Mouse (Mus musculus) myocyte (in vitro differentiated cells): ENCODE measurements at regions not wholly inside any gene's neighbourhood (a gene's known extent, or its start where the extent isn't known, plus 50 kb on each side); places are given as distances from the start of the nearest gene placed in this dataset.

Experiments
- H3K27me3 ChIP-seq: one replicate; pipeline ENCODE4 v1.6.1; 2011; ENCODE audit not compliant: control insufficient read depth, insufficient read depth, insufficient read length
- H3K36me3 ChIP-seq: one replicate; pipeline ENCODE4 v1.6.1; 2011; ENCODE audit not compliant: control insufficient read depth, insufficient read depth
- H3K4me2 ChIP-seq: one replicate; pipeline ENCODE4 v1.6.1; 2011; ENCODE audit warnings: low read depth, control low read depth
- H3K4me3 ChIP-seq: one replicate; pipeline ENCODE4 v1.5.1; 2011; ENCODE audit warnings: mild to moderate bottlenecking, control low read depth, moderate library complexity
- H3K79me2 ChIP-seq: one replicate; pipeline ENCODE4 v1.6.1; 2011; ENCODE audit not compliant: control insufficient read depth, insufficient read depth
- H3ac ChIP-seq: one replicate; pipeline ENCODE4 v1.6.1; 2011; ENCODE audit not compliant: control insufficient read depth, insufficient read length
- CEBPB ChIP-seq: IDR thresholded peaks from 2 replicates; pipeline ENCODE4 v1.6.1; 2011; ENCODE audit warnings: mild to moderate bottlenecking, moderate library complexity; ENCODE audit not compliant: poor library complexity, insufficient read depth, severe bottlenecking
- E2F4 ChIP-seq: IDR thresholded peaks from one replicate; pipeline ENCODE4 v1.6.1; 2011; ENCODE audit warnings: mild to moderate bottlenecking, control low read depth, moderate library complexity; ENCODE audit not compliant: insufficient read depth
- MAX ChIP-seq: IDR thresholded peaks from one replicate; pipeline ENCODE4 v1.6.1; 2011; ENCODE audit warnings: low read depth, mild to moderate bottlenecking, control low read depth
- MYOD1 ChIP-seq, 3 experiments: IDR thresholded peaks; one replicate each; pipeline ENCODE4 v1.6.1; 2011; ENCODE audit warnings: control low read depth in 2 of 3, low read depth in 2 of 3, mild to moderate bottlenecking in 2 of 3, moderate library complexity in 1 of 3; ENCODE audit not compliant: insufficient read length in 2 of 3, control insufficient read depth in 1 of 3
- MYOG ChIP-seq, 3 experiments: IDR thresholded peaks; one replicate each; pipeline ENCODE4 v1.6.1; 2011; ENCODE audit warnings: control low read depth in 2 of 3, low read depth in 2 of 3, mild to moderate bottlenecking in 2 of 3; ENCODE audit not compliant: insufficient read length in 2 of 3, control insufficient read depth in 1 of 3, insufficient read depth in 1 of 3
- POLR2A ChIP-seq: IDR thresholded peaks from one replicate; pipeline ENCODE4 v1.6.1; 2011; ENCODE audit warnings: low read depth, mild to moderate bottlenecking, control low read depth, moderate library complexity; ENCODE audit not compliant: insufficient read length
- POLR2AphosphoS2 ChIP-seq: IDR thresholded peaks from one replicate; pipeline ENCODE4 v1.6.1; 2011; ENCODE audit warnings: low read depth, control low read depth; ENCODE audit not compliant: insufficient read length
- REST ChIP-seq: IDR thresholded peaks from one replicate; pipeline ENCODE4 v1.6.1; 2011; ENCODE audit warnings: mild to moderate bottlenecking, control low read depth, moderate library complexity; ENCODE audit not compliant: insufficient read depth, insufficient read length
- SRF ChIP-seq: IDR thresholded peaks from one replicate; pipeline ENCODE4 v1.6.1; 2011; ENCODE audit warnings: low read depth; ENCODE audit not compliant: control insufficient read depth, insufficient read length
- TCF12 ChIP-seq: IDR thresholded peaks from one replicate; pipeline ENCODE4 v1.6.1; 2011; ENCODE audit warnings: mild to moderate bottlenecking, control low read depth; ENCODE audit not compliant: poor library complexity, insufficient read depth, severe bottlenecking
- TCF3 ChIP-seq: IDR thresholded peaks from one replicate; pipeline ENCODE4 v1.6.1; 2011; ENCODE audit warnings: low read depth, control low read depth; ENCODE audit not compliant: insufficient read length
- USF1 ChIP-seq: IDR thresholded peaks from one replicate; pipeline ENCODE4 v1.6.1; 2011; ENCODE audit warnings: low read depth, mild to moderate bottlenecking, control low read depth, moderate library complexity

DNA sequence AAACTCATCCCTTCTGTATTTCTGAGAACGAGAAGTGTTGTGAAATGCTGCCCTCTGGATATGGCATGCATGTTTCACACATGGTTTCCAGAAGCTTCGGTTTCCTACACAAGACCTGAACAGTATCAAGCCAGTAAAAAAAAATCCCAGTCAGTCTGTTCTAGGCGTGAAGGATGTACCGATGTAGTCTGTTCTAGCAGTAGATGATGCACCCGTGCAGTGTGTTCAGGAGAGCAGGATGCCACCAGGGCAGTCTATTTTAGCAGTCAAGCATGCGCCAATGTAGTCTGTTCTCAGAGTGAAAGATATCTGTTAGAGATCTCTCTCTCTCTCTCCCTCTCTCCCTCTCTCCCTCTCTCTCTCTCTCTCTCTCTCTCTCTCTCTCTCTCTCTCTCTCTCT, 162.0 kb downstream of the 4930544G11Rik start:
- Histone ChIP-seq H3ac (no peak overlapping the region), H3K36me3 (no peaks in the 10 kb centered on the region), H3K4me3 (no peak overlapping the region), H3K4me2 (no peak overlapping the region), H3K27me3 (no peaks in the 10 kb centered on the region), H3K79me2 (no peaks in the 10 kb centered on the region)
- no peak for TF ChIP-seq TCF3
- TF ChIP-seq POLR2AphosphoS2 = no peak
- no peak for TF ChIP-seq MAX
- TF ChIP-seq USF1 = no peak
- TF ChIP-seq POLR2A = no peak
- TF ChIP-seq MYOD1 (IDR thresholded peaks at IDR 0.05; ENCODE audit: control insufficient read depth in 1 of 3, insufficient read length in 2 of 3, low read depth in 2 of 3) = no peak
- TF ChIP-seq SRF = no peak
- TF ChIP-seq CEBPB = no peak
- no peak for TF ChIP-seq REST
- no peak for TF ChIP-seq MYOG (IDR thresholded peaks at IDR 0.05; ENCODE audit: control insufficient read depth in 1 of 3, insufficient read depth in 1 of 3, insufficient read length in 2 of 3, low read depth in 2 of 3)
- no peak for TF ChIP-seq TCF12
- TF ChIP-seq E2F4 = no peak

DNA sequence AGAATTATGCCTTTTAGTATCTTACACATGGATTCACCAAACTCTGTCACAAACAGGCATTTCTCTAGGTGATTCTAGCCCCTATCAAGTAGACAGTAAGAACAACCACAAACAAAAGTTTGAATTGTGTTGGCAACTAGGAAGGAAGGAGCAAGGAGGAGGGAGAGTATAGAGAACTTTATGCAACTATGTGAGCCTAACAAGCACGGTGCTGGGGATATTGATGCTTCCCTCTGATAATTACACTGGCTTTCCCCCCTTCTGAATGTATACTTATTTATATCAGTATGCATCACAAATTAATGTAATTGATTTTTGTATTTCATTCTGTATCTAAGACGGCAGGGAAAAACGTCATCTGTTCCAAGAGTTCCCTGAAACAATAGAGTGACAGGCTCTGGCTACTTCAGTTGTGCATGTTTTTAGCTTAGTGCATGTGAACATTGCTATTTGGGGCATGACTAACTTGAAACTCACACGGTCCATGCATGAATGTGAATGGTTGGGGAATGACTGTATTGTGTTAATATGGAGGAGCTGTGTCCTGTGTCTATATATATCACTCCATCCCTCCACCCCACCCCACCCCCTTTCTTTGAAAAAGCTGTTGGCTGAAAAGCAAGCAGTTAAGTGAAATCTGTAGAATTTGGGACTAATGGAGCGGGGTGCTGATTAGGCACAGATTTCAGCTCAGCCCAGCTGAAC, 169.2 kb downstream of the 4930544G11Rik start:
- H3K36me3 ChIP-seq = no peaks in the 10 kb centered on the region
- no peak overlapping the region for H3ac ChIP-seq
- H3K4me3 ChIP-seq = no peak overlapping the region
- H3K79me2 ChIP-seq = no peaks in the 10 kb centered on the region
- no peaks in the 10 kb centered on the region for H3K27me3 ChIP-seq
- no peak for TF ChIP-seq MYOD1 (IDR thresholded peaks at IDR 0.05; ENCODE audit: control insufficient read depth in 1 of 3, insufficient read length in 2 of 3, low read depth in 2 of 3)
- TF ChIP-seq MYOG (IDR thresholded peaks at IDR 0.05; ENCODE audit: control insufficient read depth in 1 of 3, insufficient read depth in 1 of 3, insufficient read length in 2 of 3, low read depth in 2 of 3) = no peak
- TF ChIP-seq TCF12 = no peak
- TF ChIP-seq MAX = no peak
- TF ChIP-seq SRF = no peak
- TF ChIP-seq REST = no peak
- TF ChIP-seq POLR2A = no peak
- no peak for TF ChIP-seq E2F4
- TF ChIP-seq CEBPB = no peak
- no peak for TF ChIP-seq USF1
- no peak for TF ChIP-seq TCF3
- no peak for TF ChIP-seq POLR2AphosphoS2
- no peak overlapping the region for H3K4me2 ChIP-seq

GRCm38 (mm10) chr6:66124292-66124691, 171.9 kb downstream of the 4930544G11Rik start:
- TF ChIP-seq USF1 (no peak), MYOG (IDR thresholded peaks at IDR 0.05; ENCODE audit: control insufficient read depth in 1 of 3, insufficient read depth in 1 of 3, insufficient read length in 2 of 3, low read depth in 2 of 3) (no peak), TCF3 (no peak), E2F4 (no peak), MYOD1 (IDR thresholded peaks at IDR 0.05; ENCODE audit: control insufficient read depth in 1 of 3, insufficient read length in 2 of 3, low read depth in 2 of 3) (no peak), SRF (no peak), REST (no peak), CEBPB (no peak), POLR2AphosphoS2 (no peak), TCF12 (no peak), POLR2A (no peak), MAX (no peak)
- H3ac ChIP-seq = no peak overlapping the region
- H3K27me3 ChIP-seq = no peaks in the 10 kb centered on the region

GRCm38 (mm10) chr6:66151786-66152185, 199.4 kb downstream of the 4930544G11Rik start:
- H3K4me3 ChIP-seq = no peak overlapping the region
- no peak overlapping the region for H3K4me2 ChIP-seq
- H3ac ChIP-seq = no peak overlapping the region
- H3K27me3 ChIP-seq = no peaks in the 10 kb centered on the region
- TF ChIP-seq SRF (no peak), POLR2A (no peak), TCF12 (no peak), E2F4 (no peak), MAX (no peak), MYOG (IDR thresholded peaks at IDR 0.05; ENCODE audit: control insufficient read depth in 1 of 3, insufficient read depth in 1 of 3, insufficient read length in 2 of 3, low read depth in 2 of 3) (no peak), CEBPB (no peak), MYOD1 (IDR thresholded peaks at IDR 0.05; ENCODE audit: control insufficient read depth in 1 of 3, insufficient read length in 2 of 3, low read depth in 2 of 3) (no peak), TCF3 (no peak)
- H3K36me3 ChIP-seq = no peaks in the 10 kb centered on the region
- no peaks in the 10 kb centered on the region for H3K79me2 ChIP-seq

More at GRCm38 (mm10) chr6:66124292-66124691, 171.9 kb downstream of the 4930544G11Rik start:
- Histone ChIP-seq H3K36me3 (no peaks in the 10 kb centered on the region), H3K4me2 (no peak overlapping the region), H3K79me2 (no peaks in the 10 kb centered on the region), H3K4me3 (no peak overlapping the region)
